Mouse (Mus musculus): Measurements from ENCODE around the gene Tppp3. TPM values are rescaled to one million over a fixed set of nuclear protein-coding genes. Genes with fewer than 3 reads are reported as not detected.

The Tppp3 gene
- total RNA-seq, 1 experiment from 2014 or later, result 4.9 TPM

DNA sequence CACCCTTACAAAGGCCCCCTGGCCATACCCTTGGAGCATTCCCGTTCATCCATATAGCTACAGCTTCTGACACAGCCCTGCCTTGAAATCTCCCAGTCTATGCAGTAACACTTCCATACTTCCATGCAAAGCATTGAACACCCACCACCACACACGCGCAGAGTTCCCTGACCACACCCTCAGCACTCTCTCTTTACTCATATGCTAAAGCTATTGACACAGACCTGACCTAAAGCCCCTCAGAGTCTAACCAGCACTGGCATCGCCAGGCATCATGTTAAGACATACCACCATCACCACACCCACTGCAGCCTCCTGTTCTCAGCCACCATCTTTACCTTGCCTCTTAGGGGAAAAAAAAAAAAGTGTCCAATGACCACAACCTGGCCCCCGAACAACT is 1.1 kb downstream of the Tppp3 start:
- no peak for ATAC-seq (ENCODE audit: extremely low read depth, insufficient number of reproducible peaks, low FRiP score, poor library complexity, severe bottlenecking)

- no peak for ATAC-seq (ENCODE audit: extremely low read depth, insufficient number of reproducible peaks, low FRiP score, poor library complexity, severe bottlenecking)
Measured at GRCm38 (mm10) chr8:105469816-105470215, 1.5 kb downstream of the Tppp3 start.

DNA sequence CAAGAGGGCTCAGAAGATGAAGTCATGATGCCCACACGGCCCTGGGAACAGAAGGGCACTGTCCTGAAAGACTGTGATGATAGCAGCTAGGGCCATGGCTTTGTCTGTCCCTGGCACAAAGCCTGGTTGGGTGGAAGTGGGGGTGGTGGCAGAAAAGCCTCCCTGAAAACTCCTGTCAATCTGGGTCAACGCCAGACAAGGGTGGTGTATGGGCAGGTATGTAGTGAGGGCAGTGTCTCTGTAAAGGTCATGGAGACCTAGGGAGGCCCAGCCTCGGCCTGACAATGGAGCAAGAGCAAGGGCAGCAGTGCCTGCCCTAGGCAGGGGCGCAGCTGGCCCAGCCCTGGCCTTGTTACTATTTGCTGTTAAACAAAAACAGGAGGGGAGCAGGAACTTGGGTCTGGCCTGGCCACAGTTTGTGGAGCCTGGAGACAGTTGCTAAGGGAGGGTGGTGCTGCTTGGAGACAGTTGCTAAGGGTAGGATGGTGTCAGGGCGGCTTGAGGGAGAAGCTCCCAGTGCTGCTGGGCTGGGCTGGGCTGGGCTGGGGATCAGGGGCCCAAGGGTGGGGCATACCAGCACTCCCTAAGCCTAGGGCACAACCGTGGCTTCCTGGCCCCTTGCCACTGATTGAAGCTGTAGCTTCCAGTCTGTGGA is 2.2 kb downstream of the Tppp3 start:
- no peak for ATAC-seq (ENCODE audit: extremely low read depth, insufficient number of reproducible peaks, low FRiP score, poor library complexity, severe bottlenecking)

- ATAC-seq (ENCODE audit: extremely low read depth, insufficient number of reproducible peaks, low FRiP score, poor library complexity, severe bottlenecking), result no peak
Measured at GRCm38 (mm10) chr8:105468002-105468720, 3.2 kb downstream of the Tppp3 start.

DNA sequence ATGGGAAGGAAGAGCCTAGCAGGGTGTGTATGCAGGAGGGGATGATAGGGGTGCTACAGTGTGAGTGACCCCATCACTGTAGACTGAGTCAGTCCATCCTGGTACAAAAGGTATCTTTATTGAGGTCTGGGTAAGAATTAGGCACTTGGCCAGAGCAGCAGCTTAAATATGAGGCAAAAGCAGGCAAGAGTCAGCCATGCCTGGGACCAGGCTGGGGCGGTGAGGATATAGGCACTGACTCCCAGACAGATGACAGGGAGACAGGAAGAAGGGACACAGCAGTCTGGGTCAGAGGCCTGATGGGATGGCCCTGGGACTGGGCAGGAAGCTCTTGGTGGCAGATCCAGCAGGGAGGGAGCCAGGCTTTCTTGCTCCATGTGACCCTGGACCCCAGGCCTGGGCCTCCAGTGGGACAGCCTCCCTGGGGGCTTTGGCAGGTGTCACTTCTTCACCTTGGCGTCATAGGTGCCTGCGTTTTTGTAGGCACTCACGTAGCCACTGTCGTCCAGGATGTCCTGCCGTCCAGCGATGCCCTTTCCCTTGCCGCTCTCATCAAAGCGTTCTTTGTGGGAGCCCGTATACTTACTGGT is 3.8 kb downstream of the Tppp3 start:
- ATAC-seq (ENCODE audit: extremely low read depth, insufficient number of reproducible peaks, low FRiP score, poor library complexity, severe bottlenecking), result no peak

DNA sequence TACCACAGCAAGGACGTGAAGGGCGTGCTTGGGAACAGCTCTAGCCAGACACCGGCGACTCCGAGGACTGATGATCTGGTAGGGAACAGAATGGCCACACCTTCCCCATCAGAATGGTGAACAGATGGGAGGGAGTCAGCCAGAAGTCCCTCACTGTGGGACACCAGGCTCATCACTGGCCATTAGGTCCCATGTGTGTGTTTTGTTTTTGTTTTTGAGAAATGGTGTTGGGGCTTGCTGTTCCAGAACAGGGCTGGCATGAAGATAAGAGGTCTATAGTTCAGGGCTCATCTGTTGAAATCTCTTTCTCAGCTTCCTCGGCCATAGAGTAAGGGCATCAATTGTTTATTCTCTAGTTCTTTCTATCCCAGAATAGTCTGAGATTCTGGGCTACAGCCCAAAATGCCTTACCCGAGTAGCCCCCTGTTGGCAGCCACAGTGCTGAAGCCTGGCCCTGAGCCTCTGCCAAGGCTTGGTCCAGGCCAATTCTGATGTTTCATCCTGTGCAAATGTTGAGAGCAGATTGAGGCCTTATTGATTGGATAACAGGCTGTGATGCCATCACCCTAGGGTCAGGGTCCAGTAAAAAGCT is 4.5 kb downstream of the Tppp3 start:
- no peak for ATAC-seq (ENCODE audit: extremely low read depth, insufficient number of reproducible peaks, low FRiP score, poor library complexity, severe bottlenecking)

GRCm38 (mm10) chr8:105466246-105466645 is 5.1 kb downstream of the Tppp3 start:
- ATAC-seq (ENCODE audit: extremely low read depth, insufficient number of reproducible peaks, low FRiP score, poor library complexity, severe bottlenecking), result no peak

- no peak for ATAC-seq (ENCODE audit: extremely low read depth, insufficient number of reproducible peaks, low FRiP score, poor library complexity, severe bottlenecking)
Measured at GRCm38 (mm10) chr8:105464595-105464994, 6.7 kb downstream of the Tppp3 start.

GRCm38 (mm10) chr8:105461085-105461803 is 10.1 kb downstream of the Tppp3 start:
- ATAC-seq (ENCODE audit: extremely low read depth, insufficient number of reproducible peaks, low FRiP score, poor library complexity, severe bottlenecking), result no peak

GRCm38 (mm10) chr8:105455218-105455617 is 16.1 kb downstream of the Tppp3 start:
- ATAC-seq (ENCODE audit: extremely low read depth, insufficient number of reproducible peaks, low FRiP score, poor library complexity, severe bottlenecking), result no peak

DNA sequence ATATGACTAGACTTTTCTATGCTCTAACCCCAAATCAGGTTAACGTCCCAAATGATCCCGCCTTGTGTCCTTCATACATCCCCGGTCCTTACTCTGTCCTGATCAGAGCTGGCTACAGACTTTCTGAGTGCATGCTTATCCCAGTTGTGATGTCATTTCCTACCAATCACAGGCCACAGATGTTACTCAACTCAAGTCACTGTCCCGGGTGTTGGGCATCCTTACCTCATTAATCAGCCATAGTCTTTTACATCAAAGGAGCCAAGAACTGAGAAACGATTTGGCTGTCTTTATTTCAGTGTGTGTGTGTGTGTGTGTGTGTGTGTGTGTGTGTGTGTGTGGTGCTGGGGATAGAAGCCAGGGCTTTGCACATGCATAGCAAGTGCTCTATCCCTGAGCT is 17.2 kb downstream of the Tppp3 start:
- ATAC-seq (ENCODE audit: extremely low read depth, insufficient number of reproducible peaks, low FRiP score, poor library complexity, severe bottlenecking), result no peak

GRCm38 (mm10) chr8:105453296-105453695 is 18.0 kb downstream of the Tppp3 start:
- ATAC-seq (ENCODE audit: extremely low read depth, insufficient number of reproducible peaks, low FRiP score, poor library complexity, severe bottlenecking), result no peak

GRCm38 (mm10) chr8:105451903-105452603 is 19.3 kb downstream of the Tppp3 start:
- ATAC-seq (ENCODE audit: extremely low read depth, insufficient number of reproducible peaks, low FRiP score, poor library complexity, severe bottlenecking), result no peak

DNA sequence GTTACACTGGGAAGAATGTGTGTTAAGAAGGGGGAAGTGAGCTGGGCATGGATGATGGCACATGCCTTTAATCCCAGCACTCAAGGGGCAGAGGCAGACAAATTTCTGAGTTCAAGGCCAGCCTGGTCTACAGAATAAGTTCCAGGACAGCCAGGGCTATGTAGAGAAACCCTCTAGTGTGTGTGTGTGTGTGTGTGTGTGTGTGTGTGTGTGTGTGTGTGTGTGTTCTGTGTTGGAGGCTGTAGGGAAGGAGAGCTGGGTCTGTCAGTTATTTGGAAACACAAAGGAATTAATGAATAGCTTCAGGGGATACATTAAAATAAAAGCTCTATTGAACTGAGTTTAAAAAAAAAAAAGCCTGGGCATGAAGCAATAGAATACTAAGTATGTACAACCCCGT is 20.3 kb downstream of the Tppp3 start:
- no peak for ATAC-seq (ENCODE audit: extremely low read depth, insufficient number of reproducible peaks, low FRiP score, poor library complexity, severe bottlenecking)

DNA sequence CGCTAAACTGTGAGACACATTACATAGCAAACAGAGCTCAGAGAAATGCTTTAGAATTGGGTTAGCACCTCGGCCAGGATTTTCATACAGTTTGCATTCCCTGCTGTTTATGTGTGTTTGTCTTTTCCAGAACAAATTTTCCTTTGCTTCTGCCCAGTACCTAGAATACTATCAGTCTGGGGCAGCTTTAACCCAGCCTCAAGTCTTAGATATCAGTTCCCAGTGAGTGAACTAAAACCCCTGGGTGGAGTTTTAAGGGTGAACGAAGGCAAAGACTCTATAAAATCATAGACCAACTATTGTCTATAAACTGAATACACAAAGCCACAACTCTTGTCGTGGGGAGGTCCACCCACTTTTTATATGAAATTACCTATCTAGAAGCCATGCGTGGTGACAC is 22.7 kb downstream of the Tppp3 start:
- ATAC-seq (ENCODE audit: extremely low read depth, insufficient number of reproducible peaks, low FRiP score, poor library complexity, severe bottlenecking), result no peak

DNA sequence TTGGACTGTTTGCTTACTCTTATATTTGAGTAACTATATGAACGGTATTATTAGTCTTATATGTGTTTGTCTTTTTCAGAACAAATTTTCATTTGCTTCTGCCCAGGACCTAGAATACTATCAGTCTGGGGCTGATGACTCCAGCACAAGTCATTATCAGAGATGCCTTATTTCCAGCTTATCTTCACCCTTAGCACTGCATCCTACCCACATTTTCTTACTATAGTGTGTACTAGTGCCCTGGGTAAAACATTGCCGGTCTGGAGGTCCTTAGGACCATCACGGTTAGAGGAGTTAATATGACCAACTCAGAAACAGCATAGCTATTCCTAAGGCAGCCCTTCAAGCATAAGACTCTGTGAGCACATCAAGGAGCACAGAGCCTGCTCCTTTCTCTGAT is 23.1 kb downstream of the Tppp3 start:
- ATAC-seq (ENCODE audit: extremely low read depth, insufficient number of reproducible peaks, low FRiP score, poor library complexity, severe bottlenecking), result no peak

DNA sequence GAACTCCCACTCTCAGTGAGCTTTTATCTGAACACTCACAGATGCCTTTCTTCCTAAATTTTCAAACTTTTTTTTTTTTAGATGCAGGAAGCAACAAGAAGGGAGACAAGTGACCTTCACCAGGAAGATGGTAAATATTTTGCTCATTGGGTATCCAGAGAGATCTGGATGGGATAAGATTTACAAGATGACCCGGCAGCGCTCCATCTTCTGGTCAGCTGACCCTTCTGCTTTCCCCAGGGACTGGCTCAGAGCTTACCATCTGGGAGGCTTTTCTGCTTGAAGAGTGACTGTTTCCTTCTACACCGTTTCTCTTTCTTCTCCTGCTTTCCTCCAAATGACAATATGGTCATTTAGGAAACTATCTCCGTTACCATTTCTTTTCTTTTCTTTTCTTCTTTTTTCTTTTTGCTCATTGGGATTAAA is 25.2 kb downstream of the Tppp3 start:
- no peak for ATAC-seq (ENCODE audit: extremely low read depth, insufficient number of reproducible peaks, low FRiP score, poor library complexity, severe bottlenecking)

DNA sequence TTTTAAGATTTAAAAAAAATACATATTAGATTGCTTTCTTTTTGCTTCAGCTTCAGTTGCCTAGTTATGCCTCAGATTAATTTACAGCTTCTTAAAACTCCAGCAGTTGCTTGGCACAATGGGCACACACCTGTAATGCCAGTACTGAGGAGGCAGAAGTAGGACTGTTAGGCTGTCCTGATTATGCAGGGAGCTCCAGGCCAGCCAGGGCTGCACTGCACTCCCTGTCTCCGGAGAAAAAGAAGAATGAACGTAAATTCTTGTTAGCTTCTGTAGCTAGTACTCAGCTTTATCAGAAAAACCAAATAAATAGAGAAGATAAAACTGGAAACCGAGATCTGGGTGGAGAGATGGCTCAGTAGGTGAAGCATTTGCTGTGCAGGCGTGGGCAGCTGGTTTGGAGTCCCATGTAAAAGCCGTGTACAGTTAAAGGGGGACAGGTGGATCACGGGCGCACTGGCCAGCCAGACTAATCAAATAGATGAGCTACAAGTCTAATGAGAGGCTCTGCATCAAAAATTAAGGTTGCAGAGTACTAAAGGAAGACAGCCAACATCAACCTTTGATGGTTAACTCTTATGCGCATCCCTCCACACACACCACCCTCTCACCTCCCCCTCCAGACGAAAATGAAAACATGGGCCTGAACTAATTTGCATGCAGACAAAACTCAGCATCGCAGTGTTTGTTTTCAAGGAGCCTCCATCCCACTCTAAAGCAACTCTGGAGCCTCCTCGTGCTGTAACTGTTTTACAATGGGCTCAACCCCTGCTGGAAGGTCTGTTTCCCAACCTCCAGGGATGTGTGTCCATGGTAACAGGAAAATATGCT is 25.8 kb downstream of the Tppp3 start:
- no peak for ATAC-seq (ENCODE audit: extremely low read depth, insufficient number of reproducible peaks, low FRiP score, poor library complexity, severe bottlenecking)

Data from neutrophil, adult 5-6 weeks (primary cell).